Mouse (Mus musculus) right cerebral cortex, postnatal 10 days (tissue): ENCODE results near the gene Slc24a2.

Source experiments
- DNase-seq, 2 experiments: peaks; one replicate each; pipeline ENCODE4 v3.0.0; 2021; ENCODE audit warnings: low spot score in 2 of 2

Gene Slc24a2

GRCm38 (mm10) chr4:86953519-86953918 is 276.8 kb downstream of the Slc24a2 start:
- DNase-seq, result no peak

GRCm38 (mm10) chr4:86948794-86949193 is 281.5 kb downstream of the Slc24a2 start:
- no peak for DNase-seq

- no peak for DNase-seq
These were observed 287.0 kb downstream of the Slc24a2 start for GRCm38 (mm10) chr4:86943296-86943695.

GRCm38 (mm10) chr4:86942656-86943055 is 287.6 kb downstream of the Slc24a2 start:
- no peak for DNase-seq

GRCm38 (mm10) chr4:86936706-86937105 is 293.6 kb downstream of the Slc24a2 start:
- DNase-seq, result no peak

- no peak for DNase-seq
These were observed 294.1 kb downstream of the Slc24a2 start for GRCm38 (mm10) chr4:86936217-86936616.
